14 mouse cellular contexts compared by ENCODE assay signal in the genomic region with DNA sequence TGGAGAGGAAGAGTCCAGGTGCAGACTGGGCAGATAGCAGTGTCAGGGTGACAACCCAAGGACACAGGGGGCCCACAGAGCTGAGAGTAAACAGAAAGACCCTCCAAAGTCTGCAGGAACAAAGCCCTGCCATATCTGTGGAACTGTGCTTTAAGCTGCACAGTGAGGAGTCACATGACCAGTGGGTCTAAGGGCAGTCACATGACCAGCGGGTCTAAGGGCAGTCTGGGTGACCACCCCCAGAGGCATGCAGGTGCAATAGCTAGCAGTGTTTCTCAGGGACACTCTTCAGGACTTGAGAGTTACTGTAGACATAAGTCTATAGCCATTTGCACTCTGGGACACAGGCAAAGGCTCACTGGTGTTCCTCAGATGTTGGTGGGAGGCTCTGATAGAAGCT. TPM values are rescaled to one million over a fixed set of nuclear protein-coding genes. Genes with fewer than 3 reads are reported as not detected.
"Had no signal": no experiment of that assay in that cellular context is flagged by ENCODE, and none has a peak within 500 bp of the region (broad histone marks: within the 10 kb centered on the region; RNA-seq: fewer than 3 reads in every experiment).

No protein-coding gene starts in this region.

- H3K9me3 ChIP-seq: limb, embryonic 13.5 days; neural tube, embryonic 12.5 days had no signal

- DNase-seq: left cerebral cortex, postnatal 4 days; lung, adult 18-20 months; midbrain, embryonic 14.5 days; thymus, postnatal 4 days had no signal

- H3K27ac ChIP-seq: limb, embryonic 13.5 days; liver, embryonic 14.5 days; neural tube, embryonic 12.5 days; stomach, postnatal 0 days had no signal

- H3K4me2 ChIP-seq: limb, embryonic 13.5 days; neural tube, embryonic 12.5 days had no signal

- H3K4me3 ChIP-seq: limb, embryonic 13.5 days; neural tube, embryonic 12.5 days had no signal

- ATAC-seq: intestine, embryonic 16.5 days had no signal

- H3K9ac ChIP-seq: limb, embryonic 13.5 days; liver, embryonic 14.5 days; neural tube, embryonic 12.5 days had no signal

- H3K4me1 ChIP-seq: limb, embryonic 13.5 days; neural tube, embryonic 12.5 days had no signal

RNA-seq across cellular contexts. Expression of a gene that starts 6.6 kb away (rescaled TPM):
- total RNA-seq: layer of hippocampus, postnatal 14 days; left cerebral cortex, adult 18-20 months; left cerebral cortex, postnatal 10 days; left cerebral cortex, postnatal 4 days; monocyte, adult 5-6 weeks; neutrophil, adult 5-6 weeks had no signal

RNA-seq across cellular contexts. Expression of a gene that starts 36.0 kb away (rescaled TPM):
- total RNA-seq: left cerebral cortex, postnatal 4 days; monocyte, adult 5-6 weeks; neutrophil, adult 5-6 weeks had no signal
